Mouse (Mus musculus): ENCODE data around the gene Zfp688. TPM values are rescaled to one million over a fixed set of nuclear protein-coding genes. Genes with fewer than 3 reads are reported as not detected.
A peak's percentile ranks its signal among the peaks of the same experiment; 100 is the strongest.
"Not testable (repeated sequence)": the region's sequence is repeated elsewhere in the genome, so short reads cannot be mapped to it uniquely, and the experiment has no call there.

The Zfp688 gene
- polyA plus RNA-seq, 1 experiment = 19.1 TPM

DNA sequence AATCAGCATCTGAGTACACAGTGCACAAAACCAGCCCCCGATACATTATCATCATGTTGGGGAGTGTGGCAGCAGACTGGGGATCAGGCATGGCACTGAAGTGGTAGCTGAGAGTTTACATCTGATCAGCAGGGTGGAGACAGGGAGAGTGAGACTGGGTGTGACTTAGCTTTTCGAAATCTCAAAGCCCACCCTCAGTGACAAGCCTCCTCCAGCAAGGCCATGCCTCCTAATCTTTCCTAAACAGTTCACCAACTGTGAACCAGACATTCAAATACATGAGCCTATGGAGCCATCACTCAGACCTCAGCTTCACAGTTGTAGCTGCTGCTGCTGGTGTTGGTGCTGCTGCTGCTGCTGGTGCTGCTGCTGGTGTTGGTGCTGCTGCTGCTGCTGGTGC is 10.4 kb downstream of the Zfp688 start:
- no peak for TF ChIP-seq POLR2A (IDR thresholded peaks at IDR 0.05; ENCODE audit: low read depth, low read length)
- TF ChIP-seq CTCF (conservative IDR thresholded peaks at IDR 0.05; ENCODE audit: insufficient read depth, insufficient read length, low read depth, low read length) = no peak
- DNase-seq = no peak
- WGBS = 88% methylated on average over 2 of the region's 2 CpGs
- Histone ChIP-seq H3K27me3 (replicated peaks; ENCODE audit: control insufficient read depth, insufficient read depth, low read length) (no peaks in the 10 kb centered on the region; the same call in 1 of the 2 replicates), H3K27ac (ENCODE audit: insufficient read depth, low read depth, low read length) (no peak overlapping the region), H3K36me3 (ENCODE audit: control insufficient read depth, insufficient read depth, low read length) (no peaks in the 10 kb centered on the region), H3K4me1 (ENCODE audit: control insufficient read depth, insufficient read depth, low read length) (peaks cover 2% of the 10 kb centered on the region; the same call in 1 of the 2 replicates), H3K4me3 (ENCODE audit: insufficient read depth, low read depth, low read length) (no peak overlapping the region)

DNA sequence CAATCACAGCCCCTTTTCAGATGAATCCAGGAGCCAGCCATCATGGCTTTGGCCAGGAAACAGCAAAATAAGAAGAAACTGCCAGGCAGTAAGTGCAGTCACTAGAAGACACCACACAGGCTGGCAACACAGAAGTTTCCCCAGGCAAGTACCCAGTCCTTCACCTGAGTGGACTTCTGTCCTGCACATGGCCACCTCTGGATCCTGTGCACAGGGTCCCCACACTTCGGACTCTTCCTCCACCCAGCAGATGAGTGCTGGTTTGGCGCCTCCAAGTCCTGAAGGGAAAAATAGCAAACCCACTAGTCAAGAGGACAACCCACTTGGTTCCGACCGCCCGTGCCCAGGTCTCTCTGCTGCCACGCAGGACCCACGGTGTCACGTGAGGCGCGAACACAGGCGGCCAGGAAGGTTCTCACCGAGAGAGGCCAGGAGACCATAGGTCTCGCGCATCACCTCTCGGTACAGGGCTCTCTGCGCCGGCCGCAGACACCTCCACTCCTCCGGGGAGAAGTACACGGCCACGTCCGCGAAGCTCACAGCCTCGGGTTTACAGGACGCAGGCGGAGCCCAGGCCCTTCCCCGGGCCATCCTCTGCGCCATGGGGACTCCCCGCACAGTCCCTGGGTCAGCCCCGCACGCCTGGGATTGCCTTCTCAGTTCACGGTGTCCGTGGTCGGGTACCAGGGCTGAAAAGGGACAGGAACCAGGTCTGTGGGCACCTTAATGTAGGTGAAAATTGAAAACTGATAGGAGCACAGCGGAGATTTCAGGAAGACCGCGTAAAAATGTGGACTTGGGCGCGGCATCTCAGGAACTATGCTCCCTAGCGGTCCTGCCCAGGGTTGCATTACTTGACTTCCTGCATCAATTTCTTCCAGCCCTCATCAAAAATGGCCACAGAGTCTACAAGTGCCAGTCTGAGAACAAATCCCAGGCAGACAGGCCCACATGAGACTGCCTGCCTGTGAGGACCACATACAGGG is 15.6 kb downstream of the Zfp688 start, which contains the start of gene Zfp764:
Zfp764 (minus strand) TSS at position 821 of the 986 bp plus-strand sequence.
- not testable (repeated sequence) for H3K36me3 ChIP-seq (ENCODE audit: control insufficient read depth, insufficient read depth, low read length); H3K4me1 ChIP-seq (ENCODE audit: control insufficient read depth, insufficient read depth, low read length); H3K27me3 ChIP-seq (replicated peaks; ENCODE audit: control insufficient read depth, insufficient read depth, low read length)
- peak; percentile 61 for TF ChIP-seq POLR2A (IDR thresholded peaks at IDR 0.05; ENCODE audit: low read depth, low read length)
- TF ChIP-seq CTCF (conservative IDR thresholded peaks at IDR 0.05; ENCODE audit: insufficient read depth, insufficient read length, low read depth, low read length) = peak; percentile 73
- DNase-seq = peak; percentile 95
- peak within 1 kb of the TSS; percentile 77 for H3K4me3 ChIP-seq (ENCODE audit: insufficient read depth, low read depth, low read length)
- peak within 1 kb of the TSS; percentile 72 for H3K27ac ChIP-seq (ENCODE audit: insufficient read depth, low read depth, low read length)
- 1% methylated on average over 40 of the region's 40 CpGs for WGBS

DNA sequence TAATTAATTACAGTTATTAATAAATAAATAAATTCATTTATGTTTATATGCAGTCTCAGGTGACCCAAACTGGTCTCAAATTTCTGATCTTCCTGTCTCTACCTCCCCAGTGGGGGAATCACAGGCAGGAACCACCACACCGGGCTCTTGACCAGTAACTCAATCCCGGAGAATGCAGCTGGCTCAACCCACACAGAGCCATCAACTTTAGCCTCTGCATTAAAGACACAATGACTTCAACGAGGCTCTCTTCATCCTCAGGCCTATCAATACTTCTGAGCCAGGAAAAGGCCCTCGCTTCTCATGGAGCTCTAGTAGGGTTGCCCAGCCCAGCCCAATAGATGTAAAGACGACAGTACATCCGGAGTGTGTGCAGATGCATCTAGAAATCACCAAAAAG is 17.8 kb downstream of the Zfp688 start:
- not testable (repeated sequence) for H3K27ac ChIP-seq (ENCODE audit: insufficient read depth, low read depth, low read length); H3K4me1 ChIP-seq (ENCODE audit: control insufficient read depth, insufficient read depth, low read length); H3K4me3 ChIP-seq (ENCODE audit: insufficient read depth, low read depth, low read length); H3K36me3 ChIP-seq (ENCODE audit: control insufficient read depth, insufficient read depth, low read length); H3K27me3 ChIP-seq (replicated peaks; ENCODE audit: control insufficient read depth, insufficient read depth, low read length); DNase-seq
- WGBS = 79% methylated on average over 6 of the region's 6 CpGs

DNA sequence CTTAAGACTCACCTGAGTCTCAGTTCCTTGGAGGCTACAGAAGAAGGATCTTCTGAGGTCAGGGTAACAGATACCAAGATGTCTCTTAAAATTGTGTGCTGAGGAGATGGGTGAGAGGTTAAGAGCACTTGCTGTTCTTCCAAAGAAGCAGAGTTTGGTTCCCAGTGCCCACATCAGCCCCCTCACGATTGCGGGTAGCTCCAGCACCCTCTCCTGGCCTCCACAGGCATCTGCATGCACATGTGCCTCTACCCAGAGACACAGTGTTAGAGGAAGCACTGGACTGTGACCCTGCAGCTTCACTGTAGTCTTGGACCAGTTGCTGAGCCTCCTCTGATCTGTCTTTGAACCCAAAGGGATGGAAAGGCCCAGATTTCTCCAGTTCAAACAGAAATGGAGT is 18.9 kb downstream of the Zfp688 start:
- no peak overlapping the region for H3K27ac ChIP-seq (ENCODE audit: insufficient read depth, low read depth, low read length)
- H3K27me3 ChIP-seq (replicated peaks; ENCODE audit: control insufficient read depth, insufficient read depth, low read length) = no peaks in the 10 kb centered on the region
- H3K4me3 ChIP-seq (ENCODE audit: insufficient read depth, low read depth, low read length) = no peak overlapping the region
- 68% methylated on average over 2 of the region's 2 CpGs for WGBS
- H3K4me1 ChIP-seq (ENCODE audit: control insufficient read depth, insufficient read depth, low read length) = peaks cover 2% of the 10 kb centered on the region; the same call in 1 of the 2 replicates
- DNase-seq = no peak
- TF ChIP-seq POLR2A (IDR thresholded peaks at IDR 0.05; ENCODE audit: low read depth, low read length) = no peak
- TF ChIP-seq CTCF (conservative IDR thresholded peaks at IDR 0.05; ENCODE audit: insufficient read depth, insufficient read length, low read depth, low read length) = 0 out of 2 replicates have a peak, but pooled peaks have one; percentile 17
- no peaks in the 10 kb centered on the region for H3K36me3 ChIP-seq (ENCODE audit: control insufficient read depth, insufficient read depth, low read length)

DNA sequence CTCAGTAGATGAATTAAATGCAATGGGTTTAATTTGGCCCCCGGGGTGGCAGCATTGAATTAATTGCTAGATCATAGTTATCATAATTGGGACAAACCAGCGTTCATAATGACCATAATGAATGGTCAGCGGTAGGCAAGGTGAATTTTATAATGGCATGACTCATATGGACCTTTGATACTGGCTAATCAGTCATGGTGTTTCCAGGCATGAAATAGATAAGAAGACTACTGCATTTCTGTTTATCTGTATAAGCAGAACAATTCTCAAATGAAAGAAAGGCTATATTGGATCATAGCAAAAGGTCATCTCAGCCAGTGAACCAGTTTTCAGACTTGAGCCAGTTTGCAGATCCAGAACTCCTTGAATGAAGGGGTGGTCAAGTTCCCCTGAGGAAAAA is 21.5 kb downstream of the Zfp688 start:
- Histone ChIP-seq H3K36me3 (ENCODE audit: control insufficient read depth, insufficient read depth, low read length) (no peaks in the 10 kb centered on the region), H3K4me3 (ENCODE audit: insufficient read depth, low read depth, low read length) (no peak overlapping the region), H3K4me1 (ENCODE audit: control insufficient read depth, insufficient read depth, low read length) (no peaks in the 10 kb centered on the region), H3K27ac (ENCODE audit: insufficient read depth, low read depth, low read length) (no peak overlapping the region), H3K27me3 (replicated peaks; ENCODE audit: control insufficient read depth, insufficient read depth, low read length) (no peaks in the 10 kb centered on the region)
- WGBS = 63% methylated on average over 3 of the region's 3 CpGs
- no peak for DNase-seq
- TF ChIP-seq POLR2A (IDR thresholded peaks at IDR 0.05; ENCODE audit: low read depth, low read length) = no peak
- no peak for TF ChIP-seq CTCF (conservative IDR thresholded peaks at IDR 0.05; ENCODE audit: insufficient read depth, insufficient read length, low read depth, low read length)

DNA sequence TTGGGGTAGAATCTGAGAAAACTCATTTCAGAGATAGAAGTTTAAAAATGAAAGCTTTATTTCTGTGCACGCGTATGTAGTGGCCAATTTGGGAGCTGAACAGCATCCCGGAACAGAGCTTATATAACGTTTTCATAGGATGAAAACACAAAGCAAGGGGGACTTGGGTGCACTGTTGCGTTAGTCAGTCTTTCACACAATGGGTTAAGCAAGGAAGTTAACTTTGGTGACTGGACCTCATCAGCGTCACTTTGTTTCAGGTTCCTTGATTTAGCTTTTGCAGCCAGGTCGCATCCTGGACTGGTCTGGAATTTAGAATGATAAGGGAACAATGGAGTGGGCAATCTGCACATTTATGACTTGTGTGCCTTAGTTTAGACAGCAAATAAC is 27.9 kb downstream of the Zfp688 start:
- no peak for DNase-seq
- TF ChIP-seq CTCF (conservative IDR thresholded peaks at IDR 0.05; ENCODE audit: insufficient read depth, insufficient read length, low read depth, low read length) = no peak
- no peak for TF ChIP-seq POLR2A (IDR thresholded peaks at IDR 0.05; ENCODE audit: low read depth, low read length)
- Histone ChIP-seq H3K36me3 (ENCODE audit: control insufficient read depth, insufficient read depth, low read length) (no peaks in the 10 kb centered on the region), H3K4me1 (ENCODE audit: control insufficient read depth, insufficient read depth, low read length) (peaks cover 8% of the 10 kb centered on the region; the same call in 1 of the 2 replicates), H3K4me3 (ENCODE audit: insufficient read depth, low read depth, low read length) (peak overlapping the region; percentile 43), H3K27me3 (replicated peaks; ENCODE audit: control insufficient read depth, insufficient read depth, low read length) (no peaks in the 10 kb centered on the region), H3K27ac (ENCODE audit: insufficient read depth, low read depth, low read length) (peak overlapping the region; percentile 14; the same call in 1 of the 2 replicates)
- WGBS = 4% methylated on average over 7 of the region's 7 CpGs

DNA sequence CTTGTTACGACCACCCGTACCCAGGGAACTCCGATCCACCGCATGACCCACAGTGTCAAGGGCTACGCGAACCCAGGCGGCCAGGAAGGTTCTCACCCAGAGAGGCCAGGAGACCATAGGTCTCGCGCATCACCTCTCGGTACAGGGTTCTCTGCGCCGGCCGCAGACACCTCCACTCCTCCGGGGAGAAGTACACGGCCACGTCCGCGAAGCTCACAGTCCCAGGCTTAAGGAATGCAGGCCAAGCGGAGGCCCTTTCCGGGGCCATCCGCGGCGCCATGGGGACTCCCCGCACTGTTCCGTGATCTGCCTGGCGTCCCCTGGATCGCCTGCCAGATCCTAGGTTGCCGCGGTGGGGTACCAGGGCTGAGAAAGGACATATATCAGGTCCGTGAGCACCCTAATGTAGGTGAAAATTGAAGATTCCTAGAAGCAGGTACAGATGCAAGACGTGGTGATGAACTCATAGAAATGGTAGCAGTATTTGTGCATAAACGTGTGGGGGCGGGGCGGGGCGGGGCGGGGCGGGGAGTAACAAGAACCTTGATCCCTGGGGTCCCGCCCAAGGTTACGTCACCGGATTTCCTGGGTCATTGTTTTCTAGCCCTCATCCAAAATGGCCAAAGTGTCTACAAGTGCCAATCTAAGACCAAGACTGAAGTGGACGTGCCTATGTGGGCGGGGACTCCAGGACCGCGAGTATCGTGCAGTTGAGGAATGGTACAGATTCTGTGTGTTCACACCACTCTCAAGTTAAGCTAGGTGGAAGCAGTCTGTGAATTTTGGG is 28.5 kb downstream of the Zfp688 start, which contains the start of gene E430018J23Rik:
E430018J23Rik (minus strand) TSS at position 473 of the 787 bp plus-strand sequence.
- TF ChIP-seq CTCF (conservative IDR thresholded peaks at IDR 0.05; ENCODE audit: insufficient read depth, insufficient read length, low read depth, low read length) (no peak), POLR2A (IDR thresholded peaks at IDR 0.05; ENCODE audit: low read depth, low read length) (peak; percentile 35)
- H3K4me1 ChIP-seq (ENCODE audit: control insufficient read depth, insufficient read depth, low read length) = peaks cover 8% of the 10 kb centered on the region; the same call in 1 of the 2 replicates
- H3K27ac ChIP-seq (ENCODE audit: insufficient read depth, low read depth, low read length) = peak within 1 kb of the TSS; percentile 87
- WGBS = under 1% methylated on average over 45 of the region's 45 CpGs
- no peaks in the 10 kb centered on the region for H3K27me3 ChIP-seq (replicated peaks; ENCODE audit: control insufficient read depth, insufficient read depth, low read length)
- H3K4me3 ChIP-seq (ENCODE audit: insufficient read depth, low read depth, low read length) = peak within 1 kb of the TSS; percentile 91
- peak; percentile 100 for DNase-seq
- H3K36me3 ChIP-seq (ENCODE audit: control insufficient read depth, insufficient read depth, low read length) = no peaks in the 10 kb centered on the region
